Mouse (Mus musculus) granulocyte monocyte progenitor cell, adult 5-6 weeks (primary cell): ENCODE results near the gene Kcne1. TPM values are rescaled to one million over a fixed set of nuclear protein-coding genes. Genes with fewer than 3 reads are reported as not detected.

Experiments
- ATAC-seq: replicated peaks from 2 replicates; pipeline ENCODE4 v1.8.0; 2016; ENCODE audit warnings: mild to moderate bottlenecking, moderate TSS enrichment, inconsistent platforms; ENCODE audit not compliant: poor library complexity, severe bottlenecking
- total RNA-seq, 2 experiments: library from RNA; stranded (forward) in 1 of 2; stranded (reverse) in 1 of 2; fragments of 200-712, 200-1000 nt in 1 of 2; fragments of >200 nt in 1 of 2; fragmentation: Nextera tagmentation in 1 of 2; gene quantifications; 2 replicates each; pipeline ENCODE4 v1.2.3; 2014 to 2017

Kcne1 gene
- total RNA-seq, 2 experiments from 2014 or later, result not detected

DNA sequence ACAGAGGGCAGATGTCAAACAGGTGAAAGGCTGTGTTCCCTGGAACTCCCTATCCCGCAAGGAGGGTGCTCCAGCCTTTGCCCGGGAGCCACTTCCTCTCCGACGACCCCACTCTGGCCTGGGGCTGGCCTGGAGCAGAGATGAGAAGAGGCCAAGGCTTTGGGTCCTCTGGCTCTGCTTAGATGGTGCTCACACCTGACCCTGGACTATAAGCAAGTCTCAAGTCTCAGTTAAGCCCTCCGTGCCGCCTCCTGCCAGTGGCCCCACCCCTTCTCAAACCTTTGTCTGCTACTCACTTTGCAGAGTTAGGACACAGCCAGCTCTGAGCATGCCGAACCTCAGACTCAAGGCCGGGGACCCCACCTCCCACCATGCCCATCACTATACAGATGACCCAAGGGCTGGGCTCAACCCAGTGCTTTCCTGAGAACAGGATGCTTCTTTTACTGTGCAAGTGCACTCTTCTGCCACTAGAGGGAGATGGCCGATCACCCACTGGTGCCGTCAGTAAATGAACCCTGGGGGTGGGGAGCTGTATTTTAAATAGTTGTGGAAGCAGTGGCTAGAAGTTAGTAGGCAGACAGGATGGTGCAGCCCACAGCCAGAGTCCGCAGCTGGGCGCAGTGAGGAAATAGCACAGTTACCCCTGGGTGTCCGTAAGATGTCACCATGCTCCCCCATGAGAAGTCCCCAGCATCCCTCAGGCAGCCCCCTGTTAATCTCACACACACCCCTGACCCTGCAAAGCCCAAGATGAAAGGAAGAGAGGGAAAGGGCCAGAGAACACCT lies 45.1 kb downstream of the Kcne1 start:
- ATAC-seq, result peak; percentile 78

DNA sequence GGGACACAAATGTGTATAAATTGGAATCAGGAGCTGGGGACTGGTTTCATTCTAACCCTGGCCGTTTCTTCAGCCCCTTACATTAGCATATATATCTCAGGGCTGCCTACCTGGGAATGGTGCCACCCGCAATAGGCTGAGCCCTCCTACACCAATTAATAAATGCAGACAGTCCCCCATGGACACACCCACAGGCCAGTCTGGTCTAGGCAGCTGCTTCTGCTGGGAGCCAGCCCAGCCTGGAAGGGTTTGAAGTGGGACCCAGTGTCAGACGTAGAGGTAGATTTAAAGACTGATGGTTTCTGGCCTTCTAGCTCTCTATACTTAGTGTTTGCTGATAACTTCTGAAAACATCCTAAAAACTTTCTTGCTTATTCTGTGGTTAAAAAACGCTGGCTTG lies 50.1 kb downstream of the Kcne1 start:
- no peak for ATAC-seq

DNA sequence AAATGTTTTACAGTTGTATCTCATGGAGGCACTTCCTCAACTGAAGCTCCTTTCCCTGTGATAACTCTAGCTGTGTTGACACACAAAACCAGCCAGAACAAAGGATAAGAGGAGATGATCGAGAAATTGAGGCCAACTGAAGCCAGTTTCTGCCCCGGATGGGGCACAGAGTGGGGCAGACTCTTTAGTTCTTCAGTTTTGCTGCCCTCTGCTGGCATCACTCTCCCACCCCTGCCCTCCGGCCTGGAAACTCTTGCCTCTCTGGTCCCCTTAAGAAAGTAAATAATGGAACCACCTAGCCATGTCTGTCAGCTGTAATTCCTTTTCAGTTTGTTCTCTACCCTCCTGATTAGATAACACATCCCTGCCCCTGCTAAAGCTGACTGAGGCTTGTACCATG lies 51.3 kb downstream of the Kcne1 start:
- ATAC-seq, result no peak

DNA sequence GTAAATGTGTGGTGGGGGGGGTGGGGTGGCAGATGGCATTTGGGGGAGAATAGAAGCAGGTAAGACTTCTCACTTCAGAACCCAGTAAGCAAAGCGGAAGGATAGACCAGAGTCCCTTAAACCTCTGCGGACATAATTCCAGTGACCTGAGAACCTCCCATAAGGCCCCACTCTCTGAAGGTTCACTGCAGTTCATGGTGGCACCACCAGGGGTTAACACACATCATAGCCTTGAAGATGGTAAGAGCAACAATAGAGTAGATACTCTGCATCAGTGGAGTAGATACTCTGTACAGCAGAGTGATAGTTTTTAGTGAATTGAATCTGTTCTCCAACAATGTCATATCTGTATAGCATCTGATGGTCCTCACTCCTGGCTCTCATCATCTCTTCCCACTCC lies 53.7 kb downstream of the Kcne1 start:
- ATAC-seq, result no peak

DNA sequence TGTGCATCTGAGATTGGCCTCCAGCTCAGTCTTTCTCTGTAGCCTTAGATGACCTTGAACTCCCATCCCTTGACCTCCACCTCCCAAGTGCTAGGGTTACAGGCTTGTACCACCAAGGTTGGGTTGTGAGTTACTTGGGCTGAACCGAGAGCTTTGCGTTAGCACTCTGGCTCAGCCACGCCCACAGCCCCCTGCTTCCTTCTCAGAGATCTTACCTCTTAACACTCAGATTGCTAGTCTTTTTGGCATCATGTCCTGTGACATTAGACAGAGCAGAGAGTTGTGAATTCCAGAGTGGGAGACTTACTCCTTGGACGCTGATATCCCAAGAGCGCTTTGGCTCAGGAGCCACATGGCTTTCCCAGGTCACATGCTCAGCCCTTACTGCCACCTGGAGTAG lies 56.8 kb downstream of the Kcne1 start:
- ATAC-seq, result no peak

DNA sequence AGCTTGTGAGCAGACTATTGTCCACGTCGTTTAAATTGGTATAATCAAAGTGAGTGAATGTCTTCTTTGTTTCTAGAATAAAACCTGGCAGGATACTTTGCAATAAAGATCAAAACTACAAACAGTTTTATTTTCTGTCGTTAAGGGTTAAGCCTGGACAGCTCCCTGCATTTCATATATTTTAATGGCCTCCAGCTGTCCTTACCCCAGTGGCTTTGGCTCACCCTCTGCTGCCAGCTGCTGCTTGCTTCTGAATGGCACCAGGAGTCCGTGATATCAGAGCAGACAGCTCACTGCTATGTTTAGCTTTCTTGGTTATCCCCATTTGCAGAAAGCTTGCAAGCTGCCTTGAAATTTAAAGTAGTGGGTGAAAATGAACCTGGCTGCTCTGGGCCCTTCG lies 57.3 kb downstream of the Kcne1 start:
- no peak for ATAC-seq

DNA sequence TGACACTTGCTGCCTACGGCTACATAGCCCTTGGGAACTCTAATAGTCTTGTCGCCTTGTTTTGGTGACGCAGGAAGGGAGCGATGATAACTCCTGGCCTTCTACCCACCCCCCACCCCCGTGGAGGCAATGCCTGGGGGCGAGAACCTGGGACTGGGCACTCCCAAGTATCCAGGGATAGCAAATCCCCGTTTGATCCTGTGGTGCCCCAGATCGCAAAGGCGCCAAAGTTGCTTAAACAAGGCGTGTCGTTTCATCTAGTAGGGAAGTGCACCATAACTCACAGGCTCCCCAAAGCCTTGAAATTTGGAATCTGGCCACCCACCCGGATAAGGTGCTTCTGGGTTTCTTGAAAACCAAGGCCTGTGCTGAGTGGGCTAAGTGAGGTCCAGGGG lies 57.9 kb downstream of the Kcne1 start:
- peak; percentile 51 for ATAC-seq

DNA sequence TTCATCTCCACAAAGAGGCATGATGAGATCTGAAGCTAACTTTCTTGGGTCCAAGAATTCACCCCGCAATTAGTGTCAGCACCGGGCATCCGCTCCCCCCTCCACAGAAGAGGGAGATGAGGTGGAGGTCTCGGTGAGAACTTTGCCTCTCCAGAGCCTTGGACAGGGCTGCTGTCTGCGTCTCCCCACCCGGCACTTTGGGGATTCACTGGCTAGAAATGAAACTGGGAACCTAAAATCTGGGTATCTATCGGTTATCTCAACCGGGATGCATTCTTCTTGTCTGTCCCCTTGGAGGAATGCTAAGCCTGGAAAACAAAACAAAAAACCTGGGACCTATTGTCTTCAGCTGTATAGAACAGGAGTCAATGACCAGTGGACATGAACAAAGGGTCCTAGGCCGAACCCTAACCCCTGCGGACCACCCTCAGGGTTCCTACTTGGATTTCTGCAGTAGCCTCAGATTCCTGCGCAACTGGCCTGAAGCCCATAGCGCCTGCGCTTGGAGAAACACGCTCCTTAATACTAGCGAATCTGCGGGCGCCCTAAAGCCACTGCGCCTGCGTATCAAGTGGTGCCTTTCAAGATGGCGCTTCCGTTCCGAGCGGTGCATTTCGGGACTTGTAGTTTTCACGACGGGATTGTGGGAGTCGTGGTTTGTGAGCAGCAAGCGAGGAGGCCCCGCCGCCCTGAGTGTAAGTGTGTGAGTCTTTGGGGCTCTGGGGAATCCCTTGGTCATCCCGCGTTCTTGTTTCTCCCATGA lies 58.4 kb downstream of the Kcne1 start, which contains the start of gene Smim11:
Gene Smim11, plus strand, starts transcription at position 638 of the 763 bp plus-strand sequence.
- peak; percentile 94 for ATAC-seq

Other genes starting within 250 kb of the Kcne1 start
- gene Kcne2, start 67.1 kb downstream of the Kcne1 start, total RNA-seq (2014; fragmentation: Nextera tagmentation), result not detected in 2 replicates
- gene Kcne2, start 67.1 kb downstream of the Kcne1 start, total RNA-seq (2017), result not detected in 2 replicates
- gene Smim11, start 58.2 kb downstream of the Kcne1 start, total RNA-seq (2014; fragmentation: Nextera tagmentation), result 100 and 115 TPM in 2 replicates
- 120 and 157 TPM in 2 replicates for gene Smim11, start 58.2 kb downstream of the Kcne1 start, total RNA-seq (2017)
- gene Fam243, start 38.0 kb downstream of the Kcne1 start, total RNA-seq (2014; fragmentation: Nextera tagmentation), result not detected in 2 replicates
- gene Fam243, start 38.0 kb downstream of the Kcne1 start, total RNA-seq (2017), result not detected in 2 replicates
- gene Rcan1, start 111.4 kb upstream of the Kcne1 start, total RNA-seq (2014; fragmentation: Nextera tagmentation), result 6.3 and 11.5 TPM in 2 replicates
- gene Rcan1, start 111.4 kb upstream of the Kcne1 start, total RNA-seq (2017), result 7.4 and 8.0 TPM in 2 replicates
- gene Clic6, start 126.3 kb upstream of the Kcne1 start, total RNA-seq (2014; fragmentation: Nextera tagmentation), result not detected in 2 replicates
- gene Clic6, start 126.3 kb upstream of the Kcne1 start, total RNA-seq (2017), result not detected in 2 replicates